Mouse (Mus musculus) heart, postnatal 14 days (tissue): ENCODE results near the gene Ccdc85a. TPM values are rescaled to one million over a fixed set of nuclear protein-coding genes. Genes with fewer than 3 reads are reported as not detected.
"Not testable (repeated sequence)": the region's sequence is repeated elsewhere in the genome, so short reads cannot be mapped to it uniquely, and the experiment has no call there.

ENCODE experiments used
- DNase-seq, 2 experiments: peaks; one replicate each; pipeline ENCODE4 v3.0.0; 2021 to 2022
- intact Hi-C: fragments of 180-260 bp; cut with DNase I; formaldehyde crosslinking; loops from one replicate; pipeline ENCODE4 v1.15.1; 2025
- total RNA-seq, 2 experiments: library from RNA; stranded (reverse); gene quantifications; 2 replicates each; pipeline ENCODE4 v1.2.3; 2021

Ccdc85a gene
- total RNA-seq, 2 experiments from 2014 or later = 12.5 to 14.2 TPM

DNA sequence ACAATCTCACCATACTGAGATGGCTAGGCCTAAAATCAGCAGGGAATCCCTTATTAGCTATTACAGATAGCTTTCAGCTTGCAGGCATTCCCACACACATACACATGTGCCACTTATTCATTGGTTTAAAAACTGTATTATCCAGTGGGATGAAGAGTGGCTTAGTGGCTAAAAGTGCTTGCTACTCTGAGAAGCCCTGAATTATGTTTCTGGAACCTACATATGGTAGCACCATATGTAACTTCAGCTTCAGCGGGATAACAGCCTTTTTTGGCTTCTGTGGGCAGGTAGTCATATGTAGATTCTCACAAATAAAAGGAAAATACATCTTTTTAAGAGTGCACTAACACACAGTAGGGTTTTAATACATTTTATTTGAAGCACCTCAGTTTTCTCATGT lies 119.2 kb downstream of the Ccdc85a start:
- DNase-seq = no peak
- intact Hi-C loops = loop anchor here (5.0 kb wide), 1 partner anchor 117 kb away; the partner anchor contains the start of gene Ccdc85a

DNA sequence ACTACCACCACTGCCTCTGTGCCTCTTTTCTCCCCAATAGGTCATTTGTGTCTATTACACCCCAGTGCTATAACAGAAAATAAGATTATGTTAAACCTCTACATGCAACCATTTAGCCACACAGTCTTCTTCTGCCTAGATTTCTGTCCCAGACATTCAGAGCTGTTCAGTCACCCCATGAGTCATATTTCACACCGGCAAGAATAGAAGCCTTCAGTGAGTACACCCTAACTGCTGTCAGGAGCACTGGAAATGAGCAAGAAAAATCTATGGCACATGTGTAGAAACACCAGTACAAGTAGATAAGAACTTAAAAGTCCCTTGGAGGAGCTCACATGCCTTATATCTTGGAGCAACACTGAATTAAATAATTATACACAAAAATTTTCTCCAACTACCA lies 125.0 kb downstream of the Ccdc85a start:
- no peak for DNase-seq
- intact Hi-C loops = no loop called here

DNA sequence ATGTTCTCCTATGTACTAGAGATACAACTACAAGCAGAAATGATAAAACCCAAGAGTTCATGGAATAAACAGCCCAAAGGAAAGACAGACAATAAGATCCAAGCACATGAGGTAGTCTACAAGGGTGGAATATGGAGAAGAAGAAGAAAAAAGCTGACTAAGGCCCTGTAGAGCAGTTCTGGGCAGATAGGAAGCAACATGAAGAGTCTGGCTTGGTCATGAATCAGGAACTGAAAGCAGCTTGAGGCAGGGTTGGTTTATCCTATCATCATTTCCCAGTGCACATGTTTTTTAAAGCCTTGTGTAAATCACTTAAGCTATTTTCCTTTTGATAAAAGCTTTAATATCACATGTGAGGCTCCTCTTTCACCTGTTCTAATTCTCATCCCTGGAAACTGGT lies 144.2 kb downstream of the Ccdc85a start:
- intact Hi-C loops = no loop called here
- no peak for DNase-seq

DNA sequence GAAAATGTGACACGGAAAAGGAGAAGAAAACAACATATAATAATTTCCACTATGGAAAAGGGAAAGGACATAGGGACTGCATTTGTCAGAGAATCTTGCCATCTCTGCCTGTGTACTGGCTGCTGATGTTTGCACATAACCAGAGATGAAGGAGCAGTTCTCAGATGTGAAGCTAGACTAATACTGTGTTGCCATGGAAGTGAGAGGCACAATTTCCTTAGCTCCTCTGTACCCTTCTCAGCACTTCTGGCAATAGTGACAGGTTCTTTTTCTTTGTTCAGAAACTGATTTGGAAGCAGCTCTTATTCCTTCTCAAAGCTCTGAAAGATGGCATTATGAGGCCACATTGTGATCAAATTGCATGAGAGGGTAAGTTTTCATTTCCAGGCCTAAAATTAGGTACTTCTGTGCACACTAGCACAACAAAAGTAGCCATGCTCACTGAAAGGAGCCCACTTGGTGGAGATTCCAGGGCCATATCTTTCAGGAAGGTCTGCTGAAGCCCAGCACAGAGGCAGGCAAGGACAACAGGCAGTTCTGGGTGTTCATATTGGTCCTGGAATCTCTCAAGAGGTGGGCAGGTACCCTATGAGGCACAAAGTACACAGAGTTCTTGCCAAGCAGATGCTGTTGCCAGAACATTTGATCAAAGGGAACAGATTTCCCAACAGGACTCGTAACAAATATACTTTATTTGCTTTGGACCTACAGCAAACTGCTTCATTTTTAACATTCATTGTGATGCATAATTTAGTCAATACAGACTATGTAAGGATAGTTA lies 161.5 kb downstream of the Ccdc85a start:
- DNase-seq = no peak
- intact Hi-C loops = no loop called here

DNA sequence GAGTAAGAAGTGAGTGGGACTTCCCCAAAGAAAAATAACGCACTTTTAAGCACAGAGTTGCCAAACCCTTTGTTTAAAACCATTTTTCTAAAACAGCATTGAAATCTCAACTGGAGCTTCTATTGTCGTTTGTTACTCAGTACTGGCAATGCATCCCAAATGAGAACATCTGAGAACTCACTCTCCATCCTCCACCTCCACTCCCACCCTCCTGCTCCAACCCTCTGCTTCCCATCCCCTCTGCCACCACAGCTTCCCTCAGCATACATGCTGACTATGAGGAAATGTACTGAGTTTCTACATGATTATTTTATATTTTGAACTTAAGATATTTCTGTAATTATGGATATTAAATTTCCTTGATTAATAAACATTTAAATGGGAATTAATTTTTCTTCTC lies 168.3 kb downstream of the Ccdc85a start:
- no peak for DNase-seq
- intact Hi-C loops = no loop called here

DNA sequence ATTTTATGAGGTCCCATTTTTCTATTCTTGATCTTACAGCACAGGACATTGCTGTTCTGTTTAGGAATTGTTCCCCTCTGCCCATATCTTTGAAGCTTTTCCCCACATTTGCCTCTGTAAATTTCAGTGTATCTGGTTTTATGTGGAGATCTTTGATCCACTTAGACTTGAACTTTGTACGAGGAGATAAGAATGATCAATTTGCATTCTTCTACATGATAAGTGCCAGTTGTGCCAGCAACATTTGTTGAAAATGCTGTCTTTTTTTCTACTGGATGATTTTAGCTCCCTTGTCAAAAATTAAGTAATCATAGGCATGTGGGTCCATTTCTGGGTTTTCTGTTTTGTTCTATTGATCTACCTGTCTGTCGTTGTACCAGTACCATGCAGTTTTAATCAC lies 174.2 kb downstream of the Ccdc85a start:
- DNase-seq, intact Hi-C loops: not testable (repeated sequence)

DNA sequence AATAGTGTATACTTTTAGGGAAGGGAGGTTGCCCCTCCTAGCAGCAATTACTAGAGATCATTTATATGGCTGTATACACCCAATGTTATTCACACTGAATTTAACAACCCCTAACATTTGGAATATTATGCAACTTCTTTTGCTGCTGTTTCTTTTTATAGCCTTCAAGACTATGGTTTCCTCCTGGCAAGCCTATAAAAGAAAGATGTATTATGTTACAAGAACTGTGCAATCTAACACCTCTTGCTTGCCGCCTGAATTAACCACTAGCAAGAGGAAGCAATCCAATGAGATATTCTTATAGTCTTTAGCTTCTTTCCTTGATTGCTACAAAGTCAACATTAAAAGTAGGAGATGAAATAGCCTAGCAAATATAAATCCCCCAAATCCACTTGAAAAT lies 187.0 kb downstream of the Ccdc85a start:
- intact Hi-C loops = no loop called here
- no peak for DNase-seq

DNA sequence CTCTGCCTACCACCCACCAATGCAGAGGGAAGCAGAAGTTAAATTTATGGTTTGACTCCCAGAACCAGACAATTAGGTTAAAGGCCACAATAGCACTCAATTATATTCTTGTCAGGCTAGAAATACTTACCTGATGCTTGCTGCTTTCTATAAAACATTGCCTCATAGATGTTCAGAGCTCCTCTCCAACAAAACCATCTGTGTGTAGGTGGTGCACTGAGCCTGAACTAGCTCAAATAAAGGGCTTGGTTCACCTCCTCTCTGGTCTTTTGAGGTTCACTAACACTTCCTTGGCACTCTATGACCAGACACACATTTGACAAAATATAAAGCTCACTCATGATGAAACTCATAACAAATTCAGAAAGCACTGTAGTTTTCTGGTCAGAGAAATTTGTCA lies 208.2 kb downstream of the Ccdc85a start:
- no peak for DNase-seq
- intact Hi-C loops = no loop called here

DNA sequence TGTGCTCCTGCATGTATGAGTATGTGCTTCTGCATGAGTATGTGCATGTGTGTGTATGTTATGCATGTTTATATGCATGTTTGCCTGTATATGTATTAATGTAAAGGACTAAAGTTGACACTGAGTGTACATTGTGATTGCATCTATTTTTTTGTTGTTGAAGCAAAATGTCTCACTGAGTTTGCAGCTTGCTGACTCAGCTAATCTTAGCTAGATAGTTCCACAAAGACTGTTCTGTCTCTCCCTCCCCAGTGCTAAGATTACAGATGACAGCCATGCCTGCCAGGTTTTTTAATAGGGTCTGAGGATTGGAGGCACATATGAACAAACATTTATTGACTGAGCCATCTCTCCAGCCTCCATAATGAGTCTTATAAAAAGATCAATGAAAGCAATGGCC lies 209.5 kb downstream of the Ccdc85a start:
- intact Hi-C loops = no loop called here

DNA sequence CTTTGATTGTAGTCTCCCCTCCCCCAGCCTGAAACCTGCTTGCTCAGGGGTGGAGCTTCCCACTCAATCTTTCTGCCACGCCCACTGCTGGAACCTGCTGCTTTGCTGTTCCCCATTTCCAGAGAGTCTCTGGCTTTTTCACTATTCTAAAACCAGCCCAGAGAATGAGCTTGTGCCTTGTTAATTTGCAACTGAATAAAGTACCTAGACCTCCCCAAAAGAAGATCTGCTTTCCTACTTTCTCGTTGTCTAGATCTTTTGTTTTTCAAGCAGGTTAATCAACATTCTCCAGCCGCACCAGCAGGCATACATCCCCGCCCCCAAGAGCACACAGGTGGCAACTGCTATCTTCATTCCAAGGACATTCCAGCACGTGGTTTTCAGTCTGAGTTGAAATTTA lies 212.7 kb downstream of the Ccdc85a start:
- DNase-seq, intact Hi-C loops: not testable (repeated sequence)

More for the DNA sequence above, 209.5 kb downstream of the Ccdc85a start:
- no peak for DNase-seq

DNA sequence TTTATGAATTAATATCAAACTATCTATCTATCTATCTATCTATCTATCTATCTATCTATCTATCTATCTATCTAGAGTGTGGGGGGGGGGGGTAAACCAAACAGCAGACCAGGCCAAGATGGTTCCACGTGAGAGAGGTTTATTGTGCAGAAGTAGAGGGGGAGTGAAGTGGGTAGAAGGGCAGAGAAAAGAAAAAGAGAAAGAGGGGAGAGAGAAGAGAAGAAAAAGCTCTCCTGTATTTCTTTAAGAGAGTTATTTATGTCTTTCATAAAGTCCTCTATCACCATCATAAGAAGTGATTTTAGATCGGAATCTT lies 218.2 kb downstream of the Ccdc85a start:
- intact Hi-C loops = loop anchor here (5.0 kb wide), 1 partner anchor 216 kb away; the partner anchor contains the start of gene Ccdc85a
- no peak for DNase-seq

DNA sequence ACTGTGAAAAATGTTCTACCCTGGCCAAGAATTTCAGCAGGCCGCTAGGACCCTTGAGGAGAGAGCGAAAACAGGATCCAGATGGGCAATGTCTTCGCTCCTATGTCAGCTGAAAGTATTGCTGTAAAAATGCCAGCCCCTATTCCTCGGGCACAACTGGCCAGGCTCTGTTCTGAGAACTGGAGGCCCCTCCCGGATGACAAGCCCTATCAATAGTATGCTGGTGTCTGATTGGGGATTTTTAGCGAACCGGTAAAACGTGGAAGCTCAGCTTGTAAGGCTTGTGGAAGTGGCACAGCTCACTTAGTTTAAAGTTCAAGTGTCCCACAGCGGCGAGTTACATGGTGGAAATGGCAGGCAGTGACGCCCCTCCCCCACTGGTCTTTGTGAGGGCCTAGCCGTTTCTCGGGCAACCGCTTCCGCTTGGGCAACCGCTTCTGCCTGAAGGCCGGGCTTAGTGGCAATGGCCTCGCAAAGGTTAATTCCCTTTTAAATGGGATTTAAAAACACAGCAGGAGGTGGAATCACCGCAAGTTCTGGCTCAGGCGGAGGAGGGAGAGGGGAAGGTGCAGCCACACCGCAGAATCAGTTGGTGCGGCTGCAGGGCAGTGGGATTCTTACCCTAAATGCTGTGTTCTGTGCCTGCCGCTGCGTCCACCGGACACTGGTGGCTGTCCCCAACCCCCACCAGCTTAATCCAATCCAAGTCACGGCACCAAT lies 218.8 kb downstream of the Ccdc85a start:
- intact Hi-C loops = loop anchor here (5.0 kb wide), 1 partner anchor 217 kb away; the partner anchor contains the start of gene Ccdc85a
- peak; percentile 74 to 78 for DNase-seq

DNA sequence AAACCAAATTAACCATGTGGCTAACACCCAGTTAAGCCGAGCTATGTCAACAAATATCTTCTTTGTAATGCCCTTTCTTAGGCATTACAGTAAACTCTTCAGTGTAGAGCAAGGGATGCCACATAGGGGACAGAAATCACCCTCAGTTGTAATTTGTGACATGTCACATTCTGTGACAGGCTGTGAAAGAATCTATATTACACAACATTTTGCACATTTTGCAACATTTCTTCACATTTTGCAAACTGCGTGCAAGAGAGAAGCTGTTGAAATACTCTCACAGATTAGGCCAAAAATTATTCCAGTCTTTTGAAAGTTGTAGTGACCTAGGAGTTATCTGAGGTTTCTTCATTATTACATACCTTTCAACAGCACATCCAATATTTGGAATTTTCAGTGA lies 240.7 kb downstream of the Ccdc85a start:
- intact Hi-C loops = loop anchor here (5.0 kb wide), 1 partner anchor 239 kb away; the partner anchor contains the start of gene Ccdc85a
- no peak for DNase-seq

DNA sequence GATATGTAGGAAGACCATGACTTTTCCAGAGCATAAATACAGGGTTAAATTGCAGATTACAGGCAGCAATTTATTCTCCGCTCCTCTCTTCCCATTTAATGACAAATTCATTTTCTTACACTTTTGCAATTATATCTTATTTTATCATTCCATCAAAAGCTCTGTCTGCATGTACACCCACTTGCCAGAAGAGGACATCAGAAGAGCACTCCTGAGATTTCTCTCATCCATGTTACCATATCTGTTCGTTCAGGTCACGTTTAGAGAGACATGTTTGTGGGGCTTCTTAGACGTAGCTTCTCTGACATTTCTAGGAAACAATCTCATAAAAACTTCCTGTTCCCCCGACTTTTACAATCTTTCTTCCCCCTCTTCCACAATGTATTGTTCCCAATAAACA lies 242.2 kb downstream of the Ccdc85a start:
- intact Hi-C loops = loop anchor here (5.0 kb wide), 1 partner anchor 240 kb away; the partner anchor contains the start of gene Ccdc85a
- no peak for DNase-seq

DNA sequence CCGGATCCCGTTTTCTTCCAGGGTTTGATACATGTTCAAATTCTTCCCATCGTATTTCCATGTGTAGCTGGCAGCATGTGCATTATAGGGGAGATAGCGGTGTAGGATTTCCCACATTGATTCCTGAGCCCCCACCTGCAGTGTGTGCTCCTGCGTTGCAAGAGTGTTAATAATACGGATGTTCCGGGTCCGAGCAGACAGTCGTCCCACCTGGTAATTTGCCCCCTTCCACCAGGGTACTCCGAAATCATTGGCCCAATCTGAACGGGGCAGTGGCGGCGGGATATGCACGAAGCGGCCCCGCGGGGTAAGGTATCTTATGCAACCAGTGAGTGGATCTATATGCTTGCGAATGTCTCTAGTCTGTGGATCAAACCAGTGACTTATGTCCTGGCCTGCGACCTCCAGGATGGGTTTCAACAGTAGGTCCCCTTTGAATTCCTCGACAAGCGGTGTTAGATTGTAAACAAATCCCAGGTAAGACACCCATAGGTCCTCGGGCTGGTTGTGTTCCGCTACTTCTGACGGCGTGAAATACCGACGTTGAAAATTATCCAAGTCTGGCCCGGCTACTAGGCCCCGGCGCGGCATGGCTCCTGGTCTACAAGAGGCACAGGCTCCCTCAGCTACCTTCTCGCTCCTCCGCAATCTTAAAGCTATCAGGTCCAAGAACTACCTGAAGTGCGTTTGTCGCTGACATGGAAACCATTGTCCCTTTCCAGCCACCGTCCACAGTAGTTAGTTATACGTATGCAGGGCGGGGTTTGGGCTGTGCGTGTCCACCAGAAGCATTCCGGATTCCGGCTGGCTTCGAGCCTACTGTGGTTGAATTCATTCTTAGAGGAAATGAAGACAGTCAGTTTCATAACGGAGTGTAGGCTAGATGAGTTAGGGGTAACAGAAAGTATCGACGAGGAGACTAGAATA lies 244.6 kb downstream of the Ccdc85a start, which contains the start of gene Gm6685:
TSS of gene Gm6685 (minus strand) at position 644 of the 927 bp plus-strand sequence.
- intact Hi-C loops = loop anchor here (5.0 kb wide), 1 partner anchor 243 kb away; the partner anchor contains the start of gene Ccdc85a
- not testable (repeated sequence) for DNase-seq

Other genes with a start within 250 kb of the Ccdc85a start
- 1 to 10 TPM; 3.5 to 3.7 TPM for gene Gm6685, start 244.5 kb downstream of the Ccdc85a start, total RNA-seq